Mouse (Mus musculus) MEL (cell line): ENCODE measurements around the gene Srgn. TPM values are rescaled to one million over a fixed set of nuclear protein-coding genes. Genes with fewer than 3 reads are reported as not detected.

Source experiments
- DNase-seq: peaks from one replicate; pipeline ENCODE4 v3.0.0; 2011; ENCODE audit warnings: low read depth, low spot score
- H3K27ac ChIP-seq: 2 replicates; pipeline ENCODE4 v1.5.1; 2012; ENCODE audit warnings: low read depth, mild to moderate bottlenecking, control low read depth, low read length, moderate library complexity; ENCODE audit not compliant: control insufficient read depth
- H3K27me3 ChIP-seq, 2 experiments: fragments of 150-350 bp in 1 of 2; sonication (generic) in 1 of 2; 2 replicates each; pipeline ENCODE4 v1.6.1; 2012; ENCODE audit warnings: low read length in 2 of 2, mild to moderate bottlenecking in 2 of 2, improper control_type of control experiment in 1 of 2, moderate library complexity in 1 of 2; ENCODE audit not compliant: insufficient read depth in 2 of 2, control insufficient read depth in 1 of 2
- H3K36me3 ChIP-seq, 2 experiments: 2 replicates each; pipeline ENCODE4 v1.6.1; 2012 to 2014; ENCODE audit warnings: low read length in 2 of 2, improper control_type of control experiment in 1 of 2, inconsistent platforms in 1 of 2, mild to moderate bottlenecking in 1 of 2; ENCODE audit not compliant: insufficient read depth in 2 of 2, control insufficient read depth in 1 of 2
- H3K4me1 ChIP-seq, 2 experiments: fragments of 150-350 bp in 1 of 2; sonication (generic) in 1 of 2; 2 replicates each; pipeline ENCODE4 v1.6.1; 2012; ENCODE audit warnings: low read length in 2 of 2, improper control_type of control experiment in 1 of 2, mild to moderate bottlenecking in 1 of 2; ENCODE audit not compliant: insufficient read depth in 2 of 2, control insufficient read depth in 1 of 2
- H3K4me3 ChIP-seq, 2 experiments: fragments of 150-350 bp in 1 of 2; sonication (generic) in 1 of 2; 2 replicates each; pipeline ENCODE4 v1.5.1; 2012; ENCODE audit warnings: low read depth in 2 of 2, low read length in 2 of 2, mild to moderate bottlenecking in 2 of 2, moderate library complexity in 2 of 2, control low read depth in 1 of 2, improper control_type of control experiment in 1 of 2; ENCODE audit not compliant: control insufficient read depth in 1 of 2, insufficient read depth in 1 of 2
- H3K79me2 ChIP-seq: 2 replicates; pipeline ENCODE4 v1.6.1; 2012; ENCODE audit warnings: mild to moderate bottlenecking, low read length, moderate library complexity; ENCODE audit not compliant: control insufficient read depth, poor library complexity, insufficient read depth
- H3K9ac ChIP-seq: 2 replicates; pipeline ENCODE4 v1.6.1; 2012; ENCODE audit warnings: low read depth, mild to moderate bottlenecking, control low read depth, low read length, moderate library complexity; ENCODE audit not compliant: control insufficient read depth, poor library complexity, severe bottlenecking
- H3K9me3 ChIP-seq: fragments of 150-350 bp; sonication (generic); replicated peaks from 2 replicates; pipeline ENCODE4 v1.6.1; 2012; ENCODE audit warnings: mild to moderate bottlenecking, low read length, improper control_type of control experiment, moderate library complexity; ENCODE audit not compliant: insufficient read depth
- CHD1 ChIP-seq: IDR thresholded peaks from 2 replicates; pipeline ENCODE4 v1.6.1; 2012; ENCODE audit warnings: low read depth, mild to moderate bottlenecking, inconsistent platforms, low read length, improper control_type of control experiment
- CHD2 ChIP-seq: IDR thresholded peaks from 2 replicates; pipeline ENCODE4 v1.6.1; 2011; ENCODE audit warnings: low read length, improper control_type of control experiment
- E2F4 ChIP-seq: IDR thresholded peaks from 2 replicates; pipeline ENCODE4 v1.6.1; 2011; ENCODE audit warnings: low read depth, low read length, improper control_type of control experiment, borderline replicate concordance
- ELF1 ChIP-seq: IDR thresholded peaks from 2 replicates; pipeline ENCODE4 v1.6.1; 2014; ENCODE audit warnings: low read depth, mild to moderate bottlenecking, inconsistent platforms, low read length, improper control_type of control experiment, moderate library complexity
- EP300 ChIP-seq, 2 experiments: IDR thresholded peaks; 2 replicates each; pipeline ENCODE4 v1.6.1; 2011; ENCODE audit warnings: improper control_type of control experiment in 2 of 2, low read length in 2 of 2, low read depth in 1 of 2, mild to moderate bottlenecking in 1 of 2
- GABPA ChIP-seq: IDR thresholded peaks from 2 replicates; pipeline ENCODE4 v1.6.1; 2012; ENCODE audit warnings: low read depth, mild to moderate bottlenecking, inconsistent platforms, low read length, improper control_type of control experiment, moderate library complexity
- GATA1 ChIP-seq: IDR thresholded peaks from 2 replicates; pipeline ENCODE4 v1.6.1; 2011; ENCODE audit warnings: low read depth, low read length, improper control_type of control experiment
- JUND ChIP-seq: IDR thresholded peaks from 2 replicates; pipeline ENCODE4 v1.6.1; 2011; ENCODE audit warnings: low read depth, mild to moderate bottlenecking, improper control_type of control experiment, low read length
- KAT2A ChIP-seq: conservative IDR thresholded peaks from 2 replicates; pipeline ENCODE4 v1.6.1; 2012; ENCODE audit warnings: low read depth, low read length, improper control_type of control experiment, inconsistent platforms
- MAX ChIP-seq: IDR thresholded peaks from 2 replicates; pipeline ENCODE4 v1.6.1; 2011; ENCODE audit warnings: low read length, improper control_type of control experiment
- MAZ ChIP-seq: IDR thresholded peaks from 2 replicates; pipeline ENCODE4 v1.6.1; 2012; ENCODE audit warnings: low read depth, mild to moderate bottlenecking, inconsistent platforms, low read length, improper control_type of control experiment
- MEF2A ChIP-seq: IDR thresholded peaks from 2 replicates; pipeline ENCODE4 v1.6.1; 2014; ENCODE audit warnings: low read depth, mild to moderate bottlenecking, inconsistent platforms, low read length, improper control_type of control experiment; ENCODE audit not compliant: poor library complexity, insufficient replicate concordance, severe bottlenecking; ENCODE audit errors: extremely low read depth
- MYB ChIP-seq: IDR thresholded peaks from 2 replicates; pipeline ENCODE4 v1.6.1; 2011; ENCODE audit warnings: mild to moderate bottlenecking, low read depth, low read length, improper control_type of control experiment
- MYC ChIP-seq: IDR thresholded peaks from 2 replicates; pipeline ENCODE4 v1.6.1; 2011; ENCODE audit warnings: low read depth, mild to moderate bottlenecking, low read length, improper control_type of control experiment, moderate library complexity
- NELFE ChIP-seq: IDR thresholded peaks from 2 replicates; pipeline ENCODE4 v1.6.1; 2011; ENCODE audit warnings: low read depth, low read length, improper control_type of control experiment
- POLR2AphosphoS2 ChIP-seq: IDR thresholded peaks from 2 replicates; pipeline ENCODE4 v1.6.1; 2011; ENCODE audit warnings: low read length, improper control_type of control experiment
- POLR2AphosphoS5 ChIP-seq: IDR thresholded peaks from 2 replicates; pipeline ENCODE4 v1.6.1; 2012; ENCODE audit warnings: low read depth, borderline replicate concordance, mild to moderate bottlenecking, inconsistent platforms, low read length, moderate library complexity, mixed read lengths
- RCOR1 ChIP-seq: IDR thresholded peaks from 2 replicates; pipeline ENCODE4 v1.6.1; 2012; ENCODE audit warnings: low read depth, mild to moderate bottlenecking, inconsistent platforms, low read length, improper control_type of control experiment
- TBP ChIP-seq: IDR thresholded peaks from 2 replicates; pipeline ENCODE4 v1.8.0; 2011; ENCODE audit warnings: low read depth, low read length, improper control_type of control experiment
- ZNF384 ChIP-seq: IDR thresholded peaks from 2 replicates; pipeline ENCODE4 v1.6.1; 2012; ENCODE audit warnings: low read depth, mild to moderate bottlenecking, inconsistent platforms, low read length, improper control_type of control experiment
- polyA plus RNA-seq, 2 experiments: library from polyadenylated mRNA; stranded (reverse) in 1 of 2; unstranded in 1 of 2; fragments of >175 nt in 1 of 2; fragments of >200 nt in 1 of 2; gene quantifications; 2 replicates each; pipeline versions ENCODE4 v1.2.1 to v1.2.4; 2012; ENCODE audit warnings: low replicate concordance in 2 of 2, low read depth in 1 of 2; ENCODE audit not compliant: insufficient read length in 2 of 2, insufficient read depth in 1 of 2, missing spikeins in 1 of 2
- total RNA-seq: library from RNA; depleted of rRNA; stranded (reverse); fragments of 300-350 nt; gene quantifications from 2 replicates; pipeline ENCODE4 v1.2.3, GENCODE M21; 2012

The Srgn gene
- total and polyA plus RNA-seq, 3 experiments = 164 to 217 TPM; not detected in 1

DNA sequence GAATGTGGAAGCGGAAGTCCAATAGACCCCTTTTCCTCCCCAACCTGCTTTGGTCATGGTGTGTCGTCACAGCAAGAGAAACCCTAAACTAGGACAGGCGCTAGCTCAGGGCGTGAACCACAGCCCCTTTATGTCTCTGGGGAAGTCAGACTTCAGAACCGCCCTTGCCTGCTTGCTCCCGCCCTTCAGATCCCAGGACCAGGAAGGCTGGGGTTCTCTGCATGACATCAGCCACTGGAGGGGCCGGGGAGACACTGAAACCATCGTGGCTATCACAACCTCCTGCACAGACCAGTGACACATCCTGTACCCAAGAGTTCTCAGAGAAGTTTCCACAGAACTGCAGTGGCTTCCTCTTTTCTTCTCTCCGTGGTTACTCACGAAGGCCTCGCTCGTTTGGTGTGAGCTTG is 16.2 kb upstream of the Srgn start (continued):
- TF ChIP-seq CHD1 = no peak

- no peak for DNase-seq
- Histone ChIP-seq H3K9me3 (no peaks in the 10 kb centered on the region), H3K36me3 (peaks cover 0 to 16% of the 10 kb centered on the region in 2 experiments; a peak in 2 of 4 replicates), H3K9ac (peak overlapping the region; percentile 62), H3K27ac (peak overlapping the region; percentile 98), H3K27me3 (no peaks in the 10 kb centered on the region), H3K4me3 (peak overlapping the region; percentile 12 to 17), H3K79me2 (no peaks in the 10 kb centered on the region; the same call in 1 of the 2 replicates), H3K4me1 (peaks cover 6 to 32% of the 10 kb centered on the region in 2 experiments)
- 0 out of 2 replicates have a peak, but pooled peaks have one; percentile 10 for TF ChIP-seq MAX
- TF ChIP-seq KAT2A = no peak
- TF ChIP-seq EP300 (IDR thresholded peaks at IDR 0.05; ENCODE audit: low read depth in 1 of 2, low read length in 2 of 2) = peak in 1 of 2 experiments; percentile 17; a peak in 1 of 4 replicates
- TF ChIP-seq POLR2AphosphoS2 = no peak
- TF ChIP-seq POLR2AphosphoS5 = no peak
- TF ChIP-seq GATA1 = 0 out of 2 replicates have a peak, but pooled peaks have one; percentile 16
- TF ChIP-seq GABPA = no peak
- TF ChIP-seq MAZ = peak; percentile 76; the same call in 1 of the 2 replicates
- TF ChIP-seq RCOR1 = no peak
- peak; percentile 39; the same call in 1 of the 2 replicates for TF ChIP-seq NELFE
- TF ChIP-seq TBP = no peak
- TF ChIP-seq JUND = peak; percentile 86
- peak; percentile 37; the same call in 1 of the 2 replicates for TF ChIP-seq CHD1
- TF ChIP-seq ZNF384 = no peak
- TF ChIP-seq E2F4 = no peak
- TF ChIP-seq MEF2A = no peak
- TF ChIP-seq ELF1 = no peak
- TF ChIP-seq MYB = no peak
Observed at GRCm38 (mm10) chr10:62542928-62543327, 15.7 kb upstream of the Srgn start.

GRCm38 (mm10) chr10:62542507-62542906 is 15.3 kb upstream of the Srgn start:
- Histone ChIP-seq H3K4me3 (peak overlapping the region; percentile 12 to 17; a peak in 3 of 4 replicates), H3K9me3 (no peaks in the 10 kb centered on the region), H3K4me1 (peaks cover 6 to 32% of the 10 kb centered on the region in 2 experiments), H3K36me3 (peaks cover 0 to 16% of the 10 kb centered on the region in 2 experiments; a peak in 2 of 4 replicates)
- TF ChIP-seq MYC = 0 out of 2 replicates have a peak, but pooled peaks have one; percentile 10
- no peak for TF ChIP-seq CHD2
- TF ChIP-seq, all 39 proteins: peak for 1
- peak; percentile 59 for DNase-seq
- Histone ChIP-seq H3K9ac (peak overlapping the region; percentile 62), H3K27me3 (no peaks in the 10 kb centered on the region), H3K27ac (peak overlapping the region; percentile 98), H3K79me2 (no peaks in the 10 kb centered on the region; the same call in 1 of the 2 replicates)
